In the genomic region with DNA sequence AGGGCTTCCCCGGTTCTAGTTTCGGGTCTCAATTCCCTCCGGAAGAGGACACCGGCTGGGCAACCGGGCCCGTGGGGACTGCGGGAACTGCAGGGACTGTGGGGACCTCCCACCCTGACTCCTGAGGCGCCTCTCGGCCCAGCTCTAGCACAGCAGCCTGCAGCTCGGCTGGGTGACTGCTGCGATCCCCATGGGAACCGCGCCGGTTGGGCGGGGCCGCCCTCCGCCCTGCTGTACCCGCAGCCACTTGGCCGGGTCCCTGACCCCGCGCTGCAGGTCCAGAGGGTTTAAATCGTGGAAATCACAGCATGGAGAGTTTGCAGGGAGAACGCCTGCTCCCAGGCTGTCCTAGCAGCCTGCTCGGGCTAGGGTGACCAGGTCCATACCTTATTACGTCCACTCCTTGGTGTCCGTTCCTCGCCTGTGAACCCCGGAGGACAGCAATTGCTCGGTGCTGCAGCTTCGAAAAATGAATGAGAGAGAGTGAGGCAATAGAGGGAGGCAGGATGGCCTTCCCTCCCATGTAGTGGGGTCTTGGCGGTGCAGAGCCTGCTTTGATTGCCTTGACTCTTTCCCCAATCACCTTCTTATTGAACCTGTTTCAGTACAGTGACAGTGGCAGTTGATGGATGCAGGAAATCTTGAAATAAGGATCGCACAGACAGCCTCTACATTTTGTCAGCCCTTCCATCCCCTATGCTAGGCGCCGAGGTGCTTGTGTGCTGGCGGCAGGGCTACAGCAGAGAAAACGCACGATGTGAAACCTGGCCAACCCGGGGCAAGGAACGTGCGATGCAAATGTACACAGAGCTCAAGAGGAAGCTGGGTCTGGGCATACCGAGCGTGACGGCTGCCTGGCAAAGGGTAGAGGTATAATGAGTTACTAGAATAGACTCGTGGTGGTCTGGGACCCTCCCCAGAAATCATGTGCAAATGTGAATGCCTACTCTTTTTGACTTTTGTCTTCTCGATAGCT, we compare ENCODE assay signal across 8 mouse cellular contexts. TPM values are rescaled to one million over a fixed set of nuclear protein-coding genes. Genes with fewer than 3 reads are reported as not detected.
DNase-seq lines count a peak whose midpoint lies in the region; ATAC-seq and TF ChIP-seq lines count a peak whose summit lies in the region.

Gene Cdkl1, minus strand, starts transcription at position 738 of the 976 bp plus-strand sequence.

- peak within 1 kb of the TSS; percentile 73 for H3K4me2 ChIP-seq in CH12.LX (ENCODE audit: insufficient read depth, low read depth, poor library complexity, severe bottlenecking)
- H3K4me2 ChIP-seq in forebrain, embryonic 12.5 days = peak within 1 kb of the TSS; percentile 98
- H3K4me2 ChIP-seq in heart, embryonic 15.5 days = peak within 1 kb of the TSS; percentile 83
- peak within 1 kb of the TSS; percentile 96 for H3K4me2 ChIP-seq in liver, embryonic 13.5 days
- H3K4me2 ChIP-seq in stomach, embryonic 14.5 days (replicated peaks; ENCODE audit: low read depth, low read length) = peak within 1 kb of the TSS; percentile 98

- peak; percentile 92 for ATAC-seq in forebrain, embryonic 12.5 days (ENCODE audit: low FRiP score)
- ATAC-seq in heart, embryonic 15.5 days (replicated peaks; ENCODE audit: insufficient number of reproducible peaks, insufficient read depth, low FRiP score, low read depth) = peak; percentile 87
- ATAC-seq in liver, embryonic 13.5 days (ENCODE audit: low read depth) = peak; percentile 99
- peak; percentile 89 for ATAC-seq in stomach, embryonic 14.5 days (ENCODE audit: insufficient number of reproducible peaks, insufficient read depth, low FRiP score, low read depth)

- no peak for TF ChIP-seq EP300 in CH12.LX (IDR thresholded peaks at IDR 0.05; ENCODE audit: low read length)

- H3K9ac ChIP-seq in CH12.LX (ENCODE audit: insufficient read depth, low read depth) = no peak within 1 kb of the TSS
- H3K9ac ChIP-seq in forebrain, embryonic 12.5 days = peak within 1 kb of the TSS; percentile 61
- H3K9ac ChIP-seq in heart, embryonic 15.5 days = peak within 1 kb of the TSS; percentile 40
- peak within 1 kb of the TSS; percentile 77 for H3K9ac ChIP-seq in liver, embryonic 13.5 days
- H3K9ac ChIP-seq in stomach, embryonic 14.5 days (replicated peaks; ENCODE audit: low read depth, low read length) = peak within 1 kb of the TSS; percentile 11

- peaks cover 0 to 21% of the 10 kb centered on the region in 2 experiments; a peak in 2 of 4 replicates for H3K4me1 ChIP-seq in CH12.LX (ENCODE audit: control insufficient read depth in 1 of 2, insufficient read depth in 2 of 2)
- H3K4me1 ChIP-seq in forebrain, embryonic 12.5 days = peaks cover 20% of the 10 kb centered on the region
- H3K4me1 ChIP-seq in heart, embryonic 15.5 days (replicated peaks) = peaks cover 14% of the 10 kb centered on the region
- H3K4me1 ChIP-seq in liver, embryonic 13.5 days (replicated peaks) = peaks cover 53% of the 10 kb centered on the region
- H3K4me1 ChIP-seq in stomach, embryonic 14.5 days (ENCODE audit: control insufficient read depth, insufficient read depth, low read length) = peaks cover 3% of the 10 kb centered on the region; the same call in 1 of the 2 replicates

- H3K27me3 ChIP-seq in CH12.LX (replicated peaks) = peaks cover 47% of the 10 kb centered on the region
- peaks cover 33% of the 10 kb centered on the region for H3K27me3 ChIP-seq in forebrain, embryonic 12.5 days
- H3K27me3 ChIP-seq in heart, embryonic 15.5 days = 0 out of 2 replicates have a peak, but pooled peaks cover 3% of the 10 kb centered on the region
- peaks cover 59% of the 10 kb centered on the region for H3K27me3 ChIP-seq in liver, embryonic 13.5 days
- no peaks in the 10 kb centered on the region for H3K27me3 ChIP-seq in stomach, embryonic 14.5 days (ENCODE audit: control insufficient read depth, insufficient read depth, low read length)

- WGBS in forebrain, embryonic 12.5 days = 2% methylated on average over 45 of the region's 45 CpGs
- WGBS in heart, embryonic 15.5 days = 2% methylated on average over 45 of the region's 45 CpGs
- 2% methylated on average over 45 of the region's 45 CpGs for WGBS in liver, embryonic 13.5 days (ENCODE audit: insufficient replicate concordance)
- 3% methylated on average over 45 of the region's 45 CpGs for WGBS in stomach, embryonic 14.5 days

- H3K79me2 ChIP-seq in CH12.LX (replicated peaks; ENCODE audit: control insufficient read depth, extremely low read depth, insufficient read depth, poor library complexity, severe bottlenecking) = no peaks in the 10 kb centered on the region

- H3K4me3 ChIP-seq in CH12.LX (replicated peaks in 1 of 3; ENCODE audit: low read depth in 2 of 3, low read length in 2 of 3, poor library complexity in 1 of 3) = peak within 1 kb of the TSS; percentile 18 to 51 (median 29)
- peak within 1 kb of the TSS; percentile 54 for H3K4me3 ChIP-seq in forebrain, embryonic 12.5 days (replicated peaks)
- H3K4me3 ChIP-seq in heart, embryonic 15.5 days = peak within 1 kb of the TSS; percentile 54
- peak within 1 kb of the TSS; percentile 66 for H3K4me3 ChIP-seq in liver, embryonic 13.5 days (replicated peaks)
- H3K4me3 ChIP-seq in stomach, embryonic 14.5 days (ENCODE audit: low read depth, low read length) = peak within 1 kb of the TSS; percentile 50

- peak; percentile 77 for DNase-seq in CH12.LX (ENCODE audit: extremely low read depth)
- DNase-seq in c-Kit-positive CD71-positive TER-119-positive erythroid progenitor cells, embryonic 14.5 days (ENCODE audit: low spot score) = peak; percentile 49
- DNase-seq in kidney, postnatal 10 days = peak; percentile 89
- peak; percentile 71 for DNase-seq in liver, embryonic 13.5 days
- peak; percentile 40 for DNase-seq in naive thymus-derived CD4-positive, alpha-beta T cell, adult 2 months (ENCODE audit: low read depth)

- no peak for TF ChIP-seq RAD21 in CH12.LX (IDR thresholded peaks at IDR 0.05; ENCODE audit: low read depth, low read length)

- H3K9me3 ChIP-seq in CH12.LX (replicated peaks; ENCODE audit: low read length) = no peaks in the 10 kb centered on the region
- H3K9me3 ChIP-seq in forebrain, embryonic 12.5 days = no peaks in the 10 kb centered on the region
- H3K9me3 ChIP-seq in heart, embryonic 15.5 days (replicated peaks) = no peaks in the 10 kb centered on the region
- H3K9me3 ChIP-seq in liver, embryonic 13.5 days (replicated peaks) = no peaks in the 10 kb centered on the region
- H3K9me3 ChIP-seq in stomach, embryonic 14.5 days (ENCODE audit: control insufficient read depth, low read depth, low read length) = no peaks in the 10 kb centered on the region

- dilution Hi-C loops in CH12.LX (cut with MboI; ENCODE audit: extremely low pct_ligation_motif_present, extremely low pct_unique_long_range_greater_than_20kb, low sequenced_read_pairs) = no loop called here

- no peak within 1 kb of the TSS for H3K27ac ChIP-seq in CH12.LX (ENCODE audit: insufficient read depth, low read depth)
- no peak within 1 kb of the TSS for H3K27ac ChIP-seq in forebrain, embryonic 12.5 days
- no peak within 1 kb of the TSS for H3K27ac ChIP-seq in heart, embryonic 15.5 days
- peak within 1 kb of the TSS; percentile 60 for H3K27ac ChIP-seq in liver, embryonic 13.5 days
- no peak within 1 kb of the TSS; the same call in 1 of the 2 replicates for H3K27ac ChIP-seq in stomach, embryonic 14.5 days (ENCODE audit: low read length)

- TF ChIP-seq POLR2A in CH12.LX (IDR thresholded peaks at IDR 0.05; ENCODE audit: low read depth, low read length) = no peak

- TF ChIP-seq CTCF in CH12.LX (conservative IDR thresholded peaks at IDR 0.05 in 1 of 2, IDR thresholded peaks at IDR 0.05 in 1 of 2; ENCODE audit: low read depth in 2 of 2, low read length in 2 of 2) = no peak

- in situ Hi-C loops in CH12.LX (cut with MboI; ENCODE audit: low pct_ligation_motif_present, low pct_unique_long_range_greater_than_20kb, low sequenced_read_pairs) = no loop called here

- no peaks in the 10 kb centered on the region for H3K36me3 ChIP-seq in CH12.LX (replicated peaks in 1 of 2; ENCODE audit: control insufficient read depth in 1 of 2, insufficient read depth in 1 of 2, low read length in 1 of 2)
- H3K36me3 ChIP-seq in forebrain, embryonic 12.5 days (replicated peaks) = no peaks in the 10 kb centered on the region
- H3K36me3 ChIP-seq in heart, embryonic 15.5 days = no peaks in the 10 kb centered on the region
- H3K36me3 ChIP-seq in liver, embryonic 13.5 days = no peaks in the 10 kb centered on the region
- no peaks in the 10 kb centered on the region for H3K36me3 ChIP-seq in stomach, embryonic 14.5 days (ENCODE audit: control insufficient read depth, insufficient read depth, low read length)

TF ChIP-seq in CH12.LX, 34 proteins besides CTCF, POLR2A, EP300 and RAD21 (continues in another document):
- TF ChIP-seq NELFE (IDR thresholded peaks at IDR 0.05; ENCODE audit: low read depth, low read length) (no peak), ELF1 (IDR thresholded peaks at IDR 0.05; ENCODE audit: low read depth, low read length) (no peak), UBTF (IDR thresholded peaks at IDR 0.05; ENCODE audit: low read depth, low read length) (no peak), MAFK (IDR thresholded peaks at IDR 0.05; ENCODE audit: insufficient replicate concordance, low read length) (no peak), BHLHE40 (IDR thresholded peaks at IDR 0.05; ENCODE audit: low read depth, low read length) (peak; percentile 99), RCOR1 (conservative IDR thresholded peaks at IDR 0.05; ENCODE audit: low read depth, low read length) (no peak), IRF4 (IDR thresholded peaks at IDR 0.05; ENCODE audit: low read depth, low read length) (peak; percentile 80), ZC3H11A (IDR thresholded peaks at IDR 0.05; ENCODE audit: low read depth, low read length) (no peak), ETS1 (conservative IDR thresholded peaks at IDR 0.05; ENCODE audit: low read depth, low read length) (peak; percentile 60), GABPA (IDR thresholded peaks at IDR 0.05; ENCODE audit: insufficient replicate concordance, low read depth, low read length) (no peak), POLR2AphosphoS2 (IDR thresholded peaks at IDR 0.05; ENCODE audit: low read depth, low read length) (no peak), JUND (conservative IDR thresholded peaks at IDR 0.05; ENCODE audit: low read depth, low read length) (no peak), E2F4 (IDR thresholded peaks at IDR 0.05; ENCODE audit: insufficient replicate concordance, low read depth, low read length) (no peak), ZMIZ1 (IDR thresholded peaks at IDR 0.05; ENCODE audit: low read depth, low read length) (no peak), JUN (IDR thresholded peaks at IDR 0.05; ENCODE audit: insufficient read depth, low read depth, low read length) (no peak)

RNA-seq across cellular contexts. Expression of gene Cdkl1, which starts in this region (rescaled TPM):
- total RNA-seq in CH12.LX (2012; rRNA removed) (not detected in 2 replicates), CH12.LX (2014; rRNA removed) (0.14 TPM in 1 of 2 replicates, not detected in the other)
- 0.31 TPM in 1 of 2 replicates, not detected in the other for polyA plus RNA-seq in CH12.LX (2012; ENCODE audit: insufficient read length, low read depth)
- polyA plus RNA-seq in forebrain, embryonic 12.5 days (2016; fragmentation: Nextera tagmentation; extraction: Ambion mirVana) = 0.47 and 0.93 TPM in 2 replicates
- polyA plus RNA-seq in heart, embryonic 15.5 days (2015; fragmentation: Nextera tagmentation; extraction: Ambion mirVana) = 4.6 and 7.1 TPM in 2 replicates
- 1.3 and 1.8 TPM in 2 replicates for polyA plus RNA-seq in liver, embryonic 13.5 days (2015; fragmentation: Nextera tagmentation; extraction: Ambion mirVana)
- 1.1 and 2.4 TPM in 2 replicates for polyA plus RNA-seq in stomach, embryonic 14.5 days (2014; fragmentation: Nextera tagmentation; extraction: Ambion mirVana)

Comparison
In these comparisons a context has a peak if more than half of its experiments do, and no peak if none do; other contexts are left out.
1. Peak in DNase-seq, H3K4me3 ChIP-seq and H3K4me2 ChIP-seq in CH12.LX; RNA of the gene not detected or under 1 TPM.
2. Peak in ATAC-seq, H3K4me3 ChIP-seq, H3K9ac ChIP-seq and H3K4me2 ChIP-seq in forebrain, embryonic 12.5 days; RNA of the gene not detected or under 1 TPM.